Mouse (Mus musculus): Measurements from ENCODE around the gene Pdcl3.

DNA sequence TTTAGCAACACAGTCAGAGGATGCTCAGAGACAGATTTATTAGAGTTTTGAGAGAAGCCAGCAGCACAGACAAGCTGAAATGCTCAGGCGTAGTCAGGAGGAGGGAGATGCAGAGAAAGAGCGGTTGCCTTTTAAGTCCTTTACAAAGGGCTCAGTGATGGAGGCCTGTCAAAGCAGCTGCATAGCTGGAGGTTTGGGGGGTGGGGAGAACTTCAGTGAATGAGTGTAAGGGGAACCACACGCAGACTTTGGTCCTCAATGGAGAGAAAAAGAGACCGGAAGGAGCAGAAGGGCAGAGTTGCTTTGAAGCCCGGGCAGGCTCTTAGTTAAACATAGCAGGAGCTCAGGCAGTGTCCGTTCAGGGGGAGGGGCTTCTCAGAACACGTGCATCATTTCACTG is 61.3 kb downstream of the Pdcl3 start:
- TF ChIP-seq CTCF (IDR thresholded peaks at IDR 0.05; ENCODE audit: low read depth, low read length), result no peak
- TF ChIP-seq POLR2A (IDR thresholded peaks at IDR 0.05; ENCODE audit: insufficient read depth, low read length), result no peak
- TF ChIP-seq EP300 (IDR thresholded peaks at IDR 0.05; ENCODE audit: insufficient read depth, low read depth, low read length), result no peak
